Mouse (Mus musculus) neural tube, embryonic 13.5 days (tissue): ENCODE measurements around the gene 2200002J24Rik. TPM values are rescaled to one million over a fixed set of nuclear protein-coding genes. Genes with fewer than 3 reads are reported as not detected.

Source experiments
- ATAC-seq: fragments of 200-750 bp; cut with Nextera tagmentation; 2 replicates; pipeline ENCODE4 v1.8.0; 2017; ENCODE audit warnings: low read depth, mild to moderate bottlenecking, moderate TSS enrichment, moderate library complexity
- H3K27ac ChIP-seq: fragments of 300-500 bp; sonication (generic); replicated peaks from 2 replicates; pipeline ENCODE4 v1.5.1; 2015; ENCODE audit warnings: moderate library complexity, mild to moderate bottlenecking, inconsistent platforms
- H3K27me3 ChIP-seq: fragments of 300-500 bp; sonication (generic); 2 replicates; pipeline ENCODE4 v1.6.1; 2015; ENCODE audit warnings: mild to moderate bottlenecking, inconsistent platforms
- H3K36me3 ChIP-seq: fragments of 300-500 bp; sonication (generic); 2 replicates; pipeline ENCODE4 v1.6.1; 2015; ENCODE audit warnings: mild to moderate bottlenecking, inconsistent platforms
- H3K4me1 ChIP-seq: fragments of 300-500 bp; sonication (generic); replicated peaks from 2 replicates; pipeline ENCODE4 v1.6.1; 2015; ENCODE audit warnings: inconsistent platforms
- H3K4me2 ChIP-seq: fragments of 300-500 bp; sonication (generic); 2 replicates; pipeline ENCODE4 v1.6.1; 2015; ENCODE audit warnings: inconsistent platforms, mild to moderate bottlenecking, moderate library complexity
- H3K4me3 ChIP-seq: fragments of 300-500 bp; sonication (generic); 2 replicates; pipeline ENCODE4 v1.5.1; 2015; ENCODE audit warnings: mild to moderate bottlenecking, inconsistent platforms
- H3K9ac ChIP-seq: fragments of 300-500 bp; sonication (generic); 2 replicates; pipeline ENCODE4 v1.6.1; 2015; ENCODE audit warnings: moderate library complexity, mild to moderate bottlenecking, inconsistent platforms
- H3K9me3 ChIP-seq: fragments of 300-500 bp; sonication (generic); 2 replicates; pipeline ENCODE4 v1.6.1; 2016; ENCODE audit warnings: inconsistent platforms
- WGBS: fragments of 180-500 bp; shearing (Covaris S2); methylation state at CpG from one replicate; pipeline ENCODE4 v1.1.7; 2015; 5-methylcytosine and 5-hydroxymethylcytosine counted together
- polyA plus RNA-seq: library from polyadenylated mRNA; unstranded; fragments of >200 nt; fragmentation: Nextera tagmentation; extraction: Ambion mirVana; gene quantifications from 2 replicates; pipeline ENCODE4 v1.2.1, GENCODE M21; 2015

2200002J24Rik gene
- not detected in 2 replicates for polyA plus RNA-seq

DNA sequence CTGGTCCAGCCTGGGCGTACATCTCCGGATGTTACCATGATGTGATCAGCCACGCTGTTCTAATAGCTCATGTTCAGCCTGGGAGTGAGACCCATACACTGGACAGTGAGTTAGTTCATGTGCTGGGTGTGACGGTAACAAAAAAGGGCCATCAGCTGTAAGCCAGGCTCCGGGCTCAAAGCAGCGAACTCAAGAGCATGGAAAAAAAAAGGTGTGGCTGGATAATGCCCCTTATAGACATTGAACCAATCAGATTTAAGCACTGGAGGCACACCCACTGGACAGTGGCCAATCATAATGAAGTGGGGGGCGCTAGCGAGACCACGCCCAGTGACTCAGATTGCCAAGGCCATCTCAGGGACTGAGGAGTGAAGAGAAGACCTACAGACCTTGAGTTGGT, at the start of gene 2200002J24Rik:
Gene 2200002J24Rik, plus strand, starts transcription at position 338 of the 400 bp plus-strand sequence.
- H3K4me3 ChIP-seq: no peak within 1 kb of the TSS
- no peaks in the 10 kb centered on the region for H3K4me1 ChIP-seq
- no peak for ATAC-seq
- no peak within 1 kb of the TSS for H3K9ac ChIP-seq
- no peaks in the 10 kb centered on the region for H3K36me3 ChIP-seq
- no peak within 1 kb of the TSS for H3K4me2 ChIP-seq
- H3K27ac ChIP-seq: no peak within 1 kb of the TSS
- H3K27me3 ChIP-seq: no peaks in the 10 kb centered on the region
- no peaks in the 10 kb centered on the region for H3K9me3 ChIP-seq
- 33% methylated on average over 9 of the region's 9 CpGs for WGBS

DNA sequence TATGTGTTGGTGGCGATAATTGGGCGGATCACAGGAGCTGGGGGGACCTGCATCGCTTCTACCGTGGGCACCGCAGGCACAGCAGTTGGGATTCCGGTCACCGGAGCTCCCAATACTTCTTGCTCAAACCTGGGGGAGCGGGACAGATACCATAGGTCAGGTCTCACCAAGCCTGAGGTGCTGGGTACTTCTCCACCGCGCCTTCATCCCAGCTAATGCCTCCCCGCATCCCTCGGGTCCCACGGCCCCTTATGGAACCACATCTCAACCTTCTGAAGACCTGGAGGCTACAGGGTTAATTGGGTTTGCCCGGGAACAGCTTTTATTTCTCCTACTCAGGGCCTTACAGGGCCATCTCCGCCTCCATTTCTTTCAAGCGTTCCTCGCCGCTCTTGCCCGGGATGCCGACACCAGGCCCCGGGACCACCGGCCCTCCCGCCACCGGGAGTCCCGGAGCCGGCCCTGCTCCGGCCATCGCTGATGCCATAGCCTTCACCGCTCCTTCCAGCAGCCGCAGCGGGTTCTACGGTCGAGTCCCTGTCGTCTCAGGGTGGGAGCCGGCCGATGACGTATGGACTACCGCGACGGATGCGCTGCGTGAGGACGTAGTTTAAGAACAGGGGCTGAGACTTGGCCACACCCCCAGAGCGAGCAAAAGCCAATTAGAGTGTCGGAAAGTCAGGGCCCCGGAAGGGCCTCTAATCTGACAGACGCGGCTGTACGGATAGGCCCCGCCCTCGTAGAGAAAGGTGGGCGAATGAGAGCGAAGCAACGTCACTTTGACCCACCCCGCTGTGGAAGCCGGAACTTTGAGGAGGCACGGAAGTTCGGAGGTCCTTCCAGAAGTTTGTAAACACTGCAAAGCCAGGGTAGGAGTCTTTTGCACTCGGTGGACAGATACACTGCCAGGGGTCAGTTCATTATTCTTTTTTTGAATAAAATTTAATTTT, 48.9 kb upstream of the 2200002J24Rik start, which contains the start of gene Rbm42:
Gene Rbm42, minus strand, starts transcription at position 727 of the 950 bp plus-strand sequence.
- peaks cover 53% of the 10 kb centered on the region for H3K36me3 ChIP-seq
- WGBS: 3% methylated on average over 59 of the region's 59 CpGs
- H3K9me3 ChIP-seq: no peaks in the 10 kb centered on the region
- H3K27me3 ChIP-seq: no peaks in the 10 kb centered on the region
- peak within 1 kb of the TSS; percentile 81 for H3K4me3 ChIP-seq
- peak within 1 kb of the TSS; percentile 75; the same call in 1 of the 2 replicates for H3K27ac ChIP-seq
- H3K9ac ChIP-seq: peak within 1 kb of the TSS; percentile 90
- ATAC-seq: peak; percentile 100
- H3K4me1 ChIP-seq: peaks cover 16% of the 10 kb centered on the region
- peak within 1 kb of the TSS; percentile 93 for H3K4me2 ChIP-seq

GRCm38 (mm10) chr7:30664529-30665200, 34.1 kb upstream of the 2200002J24Rik start, which contains the start of gene Haus5:
Gene Haus5, minus strand, starts transcription at chr7:30664994.
- Histone ChIP-seq H3K9me3 (no peaks in the 10 kb centered on the region), H3K4me3 (peak within 1 kb of the TSS; percentile 61), H3K4me2 (peak within 1 kb of the TSS; percentile 87), H3K4me1 (peaks cover 11% of the 10 kb centered on the region), H3K27ac (peak within 1 kb of the TSS; percentile 75), H3K9ac (peak within 1 kb of the TSS; percentile 81), H3K27me3 (no peaks in the 10 kb centered on the region; the same call in 1 of the 2 replicates), H3K36me3 (peaks cover 21% of the 10 kb centered on the region)
- WGBS: 1% methylated on average over 34 of the region's 34 CpGs
- peak; percentile 95 for ATAC-seq

DNA sequence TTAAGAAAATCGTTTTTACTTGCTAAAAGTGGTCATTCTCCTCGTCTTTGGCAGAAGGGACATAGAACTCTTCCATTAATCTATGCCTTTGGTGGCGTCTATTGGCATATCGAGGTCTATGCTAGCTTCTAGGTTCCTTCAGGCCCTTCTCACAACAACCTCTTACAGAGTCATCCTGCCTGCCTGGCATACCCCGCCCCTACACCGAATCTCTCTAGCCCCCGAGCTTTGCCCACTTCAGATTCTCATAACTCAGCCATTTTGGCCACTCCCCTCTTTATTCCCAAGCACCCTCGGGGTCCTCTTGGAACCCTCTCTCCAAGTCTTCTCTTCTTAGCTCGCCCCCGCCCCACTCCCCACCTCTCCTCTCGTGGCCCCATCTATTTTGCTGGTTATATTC, 33.4 kb upstream of the 2200002J24Rik start:
- Histone ChIP-seq H3K27me3 (no peaks in the 10 kb centered on the region; the same call in 1 of the 2 replicates), H3K36me3 (peaks cover 15% of the 10 kb centered on the region), H3K4me1 (peaks cover 11% of the 10 kb centered on the region), H3K4me3 (peak overlapping the region; percentile 61), H3K4me2 (peak overlapping the region; percentile 87), H3K9me3 (no peaks in the 10 kb centered on the region), H3K27ac (peak overlapping the region; percentile 75), H3K9ac (peak overlapping the region; percentile 81)
- WGBS: 9% methylated on average over 11 of the region's 11 CpGs
- peak; percentile 82 for ATAC-seq

- Histone ChIP-seq H3K9ac (no peak overlapping the region), H3K4me2 (no peak overlapping the region), H3K9me3 (no peaks in the 10 kb centered on the region), H3K27ac (no peak overlapping the region), H3K27me3 (no peaks in the 10 kb centered on the region; the same call in 1 of the 2 replicates), H3K4me1 (peaks cover 10% of the 10 kb centered on the region), H3K36me3 (no peaks in the 10 kb centered on the region), H3K4me3 (no peak overlapping the region)
- WGBS: 41% methylated on average over 3 of the region's 3 CpGs
- no peak for ATAC-seq
These were observed 29.5 kb upstream of the 2200002J24Rik start for GRCm38 (mm10) chr7:30669229-30669628.

GRCm38 (mm10) chr7:30671480-30671879, 27.2 kb upstream of the 2200002J24Rik start, which contains the start of gene Pmis2:
Gene Pmis2, minus strand, starts transcription at chr7:30671605.
- no peak within 1 kb of the TSS for H3K4me3 ChIP-seq
- 64% methylated on average over 9 of the region's 9 CpGs for WGBS
- no peak for ATAC-seq
- no peak within 1 kb of the TSS for H3K27ac ChIP-seq
- no peaks in the 10 kb centered on the region for H3K4me1 ChIP-seq
- H3K36me3 ChIP-seq: no peaks in the 10 kb centered on the region
- no peak within 1 kb of the TSS for H3K4me2 ChIP-seq
- H3K9me3 ChIP-seq: no peaks in the 10 kb centered on the region
- no peaks in the 10 kb centered on the region; the same call in 1 of the 2 replicates for H3K27me3 ChIP-seq
- H3K9ac ChIP-seq: no peak within 1 kb of the TSS

DNA sequence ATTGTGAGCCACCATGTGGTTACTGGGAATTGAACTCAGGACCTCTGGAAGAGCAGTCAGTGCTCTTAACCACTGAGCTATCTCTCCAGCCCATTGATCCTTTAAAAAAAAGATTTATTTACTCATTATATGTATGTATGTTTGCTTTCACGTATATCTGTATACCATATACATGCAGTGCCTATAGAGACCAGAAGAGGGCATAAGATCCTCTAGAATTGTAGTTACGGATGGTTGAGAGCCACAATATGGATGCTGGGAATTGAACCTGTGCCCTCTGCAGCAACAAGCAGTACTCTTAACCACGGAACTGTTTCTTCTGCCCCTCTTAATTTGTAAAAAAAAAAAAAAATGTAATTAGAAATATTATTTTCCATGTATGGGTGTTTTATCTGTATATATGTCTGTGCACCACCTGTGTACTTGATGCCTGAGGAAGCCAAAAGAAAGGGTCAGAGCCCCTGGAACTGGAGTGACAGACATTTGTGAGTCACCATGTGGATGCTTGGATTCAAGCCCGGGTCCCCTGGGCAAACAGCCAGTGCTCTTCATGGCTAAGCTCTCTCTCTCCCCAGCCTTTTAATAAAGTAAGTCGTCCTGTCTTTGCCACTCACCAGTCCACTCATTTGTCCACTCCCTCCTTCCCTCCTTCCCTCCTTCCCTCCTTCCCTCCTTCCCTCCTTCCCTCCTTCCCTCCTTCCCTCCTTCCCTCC, 20.3 kb upstream of the 2200002J24Rik start:
- H3K4me2 ChIP-seq: no peak overlapping the region
- H3K27me3 ChIP-seq: peaks cover 7% of the 10 kb centered on the region
- no peaks in the 10 kb centered on the region for H3K4me1 ChIP-seq
- no peaks in the 10 kb centered on the region for H3K9me3 ChIP-seq
- H3K4me3 ChIP-seq: no peak overlapping the region
- H3K36me3 ChIP-seq: no peaks in the 10 kb centered on the region
- ATAC-seq: no peak
- 71% methylated on average over 5 of the region's 5 CpGs for WGBS
- H3K27ac ChIP-seq: no peak overlapping the region
- H3K9ac ChIP-seq: no peak overlapping the region

- Histone ChIP-seq H3K4me1 (no peaks in the 10 kb centered on the region), H3K27ac (no peak overlapping the region), H3K27me3 (peaks cover 13% of the 10 kb centered on the region), H3K4me3 (no peak overlapping the region), H3K9ac (no peak overlapping the region), H3K4me2 (no peak overlapping the region), H3K9me3 (no peaks in the 10 kb centered on the region), H3K36me3 (no peaks in the 10 kb centered on the region)
- 73% methylated on average over 5 of the region's 5 CpGs for WGBS
- ATAC-seq: no peak
These were observed 16.8 kb upstream of the 2200002J24Rik start for GRCm38 (mm10) chr7:30681897-30682296.

GRCm38 (mm10) chr7:30683425-30683824, 15.3 kb upstream of the 2200002J24Rik start:
- WGBS: 77% methylated on average over 2 of the region's 2 CpGs
- no peak overlapping the region for H3K27ac ChIP-seq

DNA sequence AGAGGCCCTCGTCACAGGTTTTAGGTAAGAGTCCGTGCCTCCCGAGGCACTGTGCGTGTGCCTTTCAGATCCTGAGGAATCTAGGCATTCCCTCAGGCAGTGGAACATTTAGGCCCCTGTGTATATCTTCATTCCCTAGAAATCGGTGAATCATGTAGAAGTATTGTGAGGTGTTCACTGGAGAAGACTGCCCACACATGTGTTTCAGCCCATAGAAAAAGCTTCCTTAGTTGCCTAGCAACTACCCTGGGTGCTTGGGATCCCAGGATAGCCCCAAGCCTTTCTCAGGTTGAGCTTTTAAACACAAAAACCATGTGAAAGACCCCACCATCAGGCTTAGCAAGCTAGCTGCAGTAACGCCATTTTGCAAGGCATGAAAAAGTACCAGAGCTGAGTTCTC, 10.4 kb upstream of the 2200002J24Rik start:
- whole genome bisulfite sequencing: 79% methylated on average over 6 of the region's 6 CpGs
- no peak overlapping the region for H3K4me2 ChIP-seq

More at GRCm38 (mm10) chr7:30683425-30683824, 15.3 kb upstream of the 2200002J24Rik start:
- peaks cover 28% of the 10 kb centered on the region for H3K27me3 ChIP-seq
- ATAC-seq: no peak
- no peaks in the 10 kb centered on the region for H3K4me1 ChIP-seq
- no peaks in the 10 kb centered on the region for H3K36me3 ChIP-seq
- no peak overlapping the region for H3K4me3 ChIP-seq
- no peak overlapping the region for H3K9ac ChIP-seq
- H3K4me2 ChIP-seq: no peak overlapping the region
- H3K9me3 ChIP-seq: no peaks in the 10 kb centered on the region

GRCm38 (mm10) chr7:30698101-30698500, 625 bp upstream of the 2200002J24Rik start:
- WGBS: 77% methylated on average over 5 of the region's 5 CpGs
- Histone ChIP-seq H3K9ac (no peak overlapping the region), H3K9me3 (no peaks in the 10 kb centered on the region), H3K4me1 (no peaks in the 10 kb centered on the region), H3K4me3 (no peak overlapping the region), H3K27me3 (no peaks in the 10 kb centered on the region), H3K36me3 (no peaks in the 10 kb centered on the region), H3K4me2 (no peak overlapping the region), H3K27ac (no peak overlapping the region)
- no peak for ATAC-seq

More for the DNA sequence above, 10.4 kb upstream of the 2200002J24Rik start:
- H3K4me3 ChIP-seq: no peak overlapping the region
- no peaks in the 10 kb centered on the region for H3K4me1 ChIP-seq
- no peaks in the 10 kb centered on the region for H3K9me3 ChIP-seq
- H3K27me3 ChIP-seq: peaks cover 25% of the 10 kb centered on the region
- H3K27ac ChIP-seq: no peak overlapping the region
- H3K36me3 ChIP-seq: no peaks in the 10 kb centered on the region
- no peak overlapping the region for H3K9ac ChIP-seq
- ATAC-seq: no peak
